Mouse (Mus musculus) heart, adult 11 months (tissue): ENCODE data around the gene Oaz2.
"Not testable (repeated sequence)": the region's sequence is repeated elsewhere in the genome, so short reads cannot be mapped to it uniquely, and the experiment has no call there.

ENCODE experiments used
- DNase-seq: peaks from one replicate; pipeline ENCODE4 v3.0.0; 2022

Gene Oaz2

GRCm38 (mm10) chr9:65667701-65668100 lies at the start of gene Oaz2:
Gene Oaz2, plus strand, starts transcription at chr9:65668001.
- DNase-seq: no peak

- DNase-seq: no peak
Measured at GRCm38 (mm10) chr9:65619311-65619710, 48.5 kb upstream of the Oaz2 start.

DNA sequence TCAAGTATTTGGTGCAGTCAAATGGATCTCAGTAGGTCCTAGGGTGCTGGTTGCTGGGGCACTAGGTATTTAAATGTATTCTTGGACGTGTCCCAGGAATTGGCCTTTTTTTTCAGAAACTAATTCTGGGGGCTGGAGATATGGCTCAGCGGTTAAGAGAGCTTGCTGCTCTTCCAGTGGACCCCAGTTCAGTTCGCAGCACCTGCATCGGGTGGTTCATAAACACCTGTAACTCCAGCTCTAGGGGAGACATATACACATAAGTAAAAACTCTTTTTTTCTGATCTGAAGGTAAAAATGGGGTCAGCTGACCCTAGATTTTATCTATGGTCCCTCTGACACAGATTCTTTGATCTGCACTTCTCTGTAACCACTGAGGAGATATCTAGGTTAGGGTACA lies 46.6 kb upstream of the Oaz2 start:
- DNase-seq: no peak

- DNase-seq: no peak
Measured at GRCm38 (mm10) chr9:65621666-65622065, 46.1 kb upstream of the Oaz2 start.

DNA sequence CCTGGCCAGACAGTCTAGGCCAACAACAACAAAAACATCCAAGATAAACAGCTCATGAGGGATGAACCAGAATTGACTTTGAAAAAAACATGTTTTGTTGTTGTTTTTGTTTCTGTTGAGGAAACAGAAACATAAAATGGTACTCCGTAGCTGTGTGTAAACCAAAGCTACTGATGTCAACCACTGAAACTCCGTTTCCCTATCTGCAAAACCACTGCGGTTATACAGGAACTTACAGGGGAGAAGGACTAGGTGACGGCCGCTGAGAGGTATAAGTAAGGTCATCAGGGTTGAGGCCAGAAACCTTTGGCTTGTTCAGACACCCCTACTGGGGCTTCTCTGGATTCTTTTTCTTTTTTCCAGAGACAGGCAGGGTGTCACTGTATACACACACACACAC lies 45.0 kb upstream of the Oaz2 start:
- DNase-seq: no peak

DNA sequence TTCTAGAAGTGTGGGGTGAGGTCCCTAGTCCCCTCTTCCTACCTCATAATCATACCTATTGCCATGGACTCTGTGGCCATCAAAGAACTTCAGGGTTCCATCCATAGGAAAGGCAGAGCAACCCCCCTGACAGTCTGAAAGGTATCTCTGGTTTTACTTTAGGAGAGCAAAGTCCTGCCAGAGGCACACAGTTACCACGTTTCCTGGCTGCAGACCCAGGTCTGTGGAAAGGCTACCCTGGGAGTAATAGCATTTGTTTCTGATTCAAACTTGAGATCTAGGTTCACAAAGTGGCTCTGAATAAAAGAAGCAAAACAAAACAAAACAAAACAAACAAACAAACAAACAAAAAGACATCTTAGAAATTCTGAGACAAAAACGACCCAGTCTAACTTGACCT lies 43.5 kb upstream of the Oaz2 start:
- DNase-seq: no peak

GRCm38 (mm10) chr9:65629025-65629766 lies 38.6 kb upstream of the Oaz2 start, which contains the start of gene Rbpms2:
Gene Rbpms2, plus strand, starts transcription at chr9:65629648.
- peak; percentile 95 for DNase-seq

- DNase-seq: peak; percentile 97
Measured at GRCm38 (mm10) chr9:65629767-65630630, 37.8 kb upstream of the Oaz2 start.

DNA sequence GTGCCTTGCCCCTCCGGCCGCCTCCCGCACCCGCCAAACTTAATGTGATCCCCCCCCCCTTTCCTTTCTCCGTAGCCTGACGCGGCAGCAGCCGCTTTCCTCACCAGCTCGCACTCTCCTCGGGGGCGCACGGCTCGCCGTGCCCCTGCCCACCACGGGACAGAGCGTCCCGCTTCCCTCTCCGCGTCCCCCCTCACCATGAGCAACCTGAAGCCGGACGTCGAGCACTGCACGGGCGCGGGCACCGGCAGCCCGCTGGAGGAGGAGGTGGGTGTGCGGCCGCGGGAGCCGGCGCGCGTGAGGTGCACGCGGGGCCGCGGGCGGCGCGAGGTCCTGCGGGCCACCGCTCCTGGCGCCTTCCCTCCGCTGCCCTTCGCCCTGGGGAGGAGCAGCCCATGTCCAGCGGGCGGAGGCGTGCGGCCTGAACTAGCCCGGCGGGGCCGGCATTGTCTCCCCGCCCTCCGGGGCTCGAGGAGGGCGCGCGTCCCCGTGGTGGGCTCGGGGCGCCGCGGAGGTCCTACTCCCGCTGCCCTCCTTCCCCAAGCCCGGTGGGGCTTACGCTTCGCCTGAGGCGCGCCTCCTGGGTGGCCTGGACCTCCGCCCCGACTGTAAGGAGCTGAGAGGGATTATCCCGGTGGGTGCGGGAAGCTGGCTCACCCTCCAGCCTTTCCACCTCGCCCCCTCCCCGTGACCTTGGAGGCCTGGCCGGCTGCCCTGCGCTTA lies 37.0 kb upstream of the Oaz2 start:
- DNase-seq: peak; percentile 95

GRCm38 (mm10) chr9:65631354-65632021 lies 36.3 kb upstream of the Oaz2 start:
- peak; percentile 90 for DNase-seq

GRCm38 (mm10) chr9:65635766-65636165 lies 32.0 kb upstream of the Oaz2 start:
- DNase-seq: no peak

GRCm38 (mm10) chr9:65636926-65637325 lies 30.9 kb upstream of the Oaz2 start:
- no peak for DNase-seq

- DNase-seq: no peak
Measured at GRCm38 (mm10) chr9:65639065-65639464, 28.7 kb upstream of the Oaz2 start.

DNA sequence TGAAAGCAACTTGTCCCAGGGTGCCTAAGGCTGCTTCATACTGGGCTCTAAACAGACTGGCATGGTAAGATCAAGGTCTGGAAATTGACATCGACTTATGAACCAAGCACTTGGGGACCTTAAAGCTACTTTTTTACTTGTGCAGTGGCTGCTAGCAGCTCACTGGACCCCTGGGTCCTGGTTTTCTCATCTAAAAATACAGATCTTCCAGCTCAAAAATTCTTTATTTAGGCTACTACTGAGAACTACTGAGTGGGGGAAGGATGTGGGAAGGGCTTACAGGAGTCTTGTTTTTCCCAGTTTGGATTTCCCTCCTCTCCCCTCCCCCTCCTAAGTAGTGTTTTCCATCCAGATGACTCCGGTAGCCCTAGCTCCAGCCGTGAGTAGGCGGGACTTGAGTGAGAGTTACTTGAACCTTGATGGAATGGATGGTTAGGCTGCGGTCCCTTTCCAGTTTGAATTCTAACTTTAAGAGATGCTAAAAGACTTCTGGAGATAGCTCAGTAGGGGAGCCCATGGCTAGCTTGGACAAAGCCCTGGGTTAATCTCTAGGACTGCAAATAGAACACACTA lies 26.9 kb upstream of the Oaz2 start:
- DNase-seq: no peak

GRCm38 (mm10) chr9:65641446-65642052 lies 26.3 kb upstream of the Oaz2 start:
- no peak for DNase-seq

- DNase-seq: no peak
Measured at GRCm38 (mm10) chr9:65642546-65642945, 25.3 kb upstream of the Oaz2 start.

DNA sequence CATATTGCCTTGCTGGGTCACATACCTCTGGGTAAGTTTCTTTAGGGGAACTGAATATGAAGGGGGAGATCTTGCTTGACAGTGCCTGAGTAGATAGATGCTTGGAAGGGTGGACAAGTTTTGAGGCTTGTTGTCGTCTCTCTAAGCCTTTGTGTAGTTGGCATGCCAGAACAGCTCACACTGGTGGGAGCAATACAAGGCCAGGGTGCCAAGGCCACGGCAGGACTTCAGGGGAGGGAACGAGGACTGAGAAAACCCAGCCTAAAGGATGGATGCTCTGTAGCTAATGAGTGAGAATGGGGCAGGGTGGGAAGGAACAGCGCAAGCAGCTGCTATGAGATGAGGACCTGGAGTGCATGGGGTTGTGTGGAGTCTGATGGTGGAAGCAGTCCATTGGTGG lies 22.8 kb upstream of the Oaz2 start:
- no peak for DNase-seq

GRCm38 (mm10) chr9:65645984-65646383 lies 21.8 kb upstream of the Oaz2 start:
- peak; percentile 96 for DNase-seq

DNA sequence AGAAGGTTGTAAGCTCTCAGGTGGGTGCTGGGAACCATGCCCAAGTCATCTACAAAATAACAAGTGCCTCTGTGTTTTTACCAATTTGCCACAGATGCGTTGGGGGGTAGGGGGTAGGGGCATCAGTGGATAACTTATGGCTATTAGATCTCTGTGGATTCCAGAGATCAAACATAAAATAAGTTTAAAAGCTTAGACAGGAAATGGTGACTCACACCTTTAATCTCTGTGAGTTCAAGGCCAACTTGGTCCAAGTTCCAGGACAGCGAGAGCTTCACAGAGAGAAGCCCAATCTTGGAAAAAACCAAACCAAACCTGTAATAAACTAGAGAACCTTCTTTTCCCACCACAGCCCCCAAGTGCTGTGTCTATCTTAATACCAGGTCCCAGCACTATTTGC lies 21.0 kb upstream of the Oaz2 start:
- no peak for DNase-seq

DNA sequence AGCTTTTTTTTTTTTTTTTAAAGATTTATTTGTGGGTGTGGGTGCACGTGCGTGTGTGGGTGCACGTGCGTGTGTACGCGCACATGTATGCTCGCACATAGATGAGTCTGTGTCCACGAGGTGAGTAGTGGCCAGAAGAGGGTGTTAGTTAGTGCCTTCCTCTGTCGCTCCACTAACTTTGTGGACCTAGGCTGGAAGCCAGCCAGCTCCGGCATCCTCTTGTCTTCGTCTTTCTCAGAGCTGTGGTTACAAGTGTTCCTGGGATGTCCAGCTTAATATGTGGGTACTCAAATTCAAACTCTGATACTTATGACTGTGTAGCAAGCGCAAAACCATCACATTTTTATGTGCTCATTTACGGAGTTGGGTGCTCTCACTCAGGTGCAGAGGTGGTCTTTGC lies 19.1 kb upstream of the Oaz2 start:
- DNase-seq: no peak

DNA sequence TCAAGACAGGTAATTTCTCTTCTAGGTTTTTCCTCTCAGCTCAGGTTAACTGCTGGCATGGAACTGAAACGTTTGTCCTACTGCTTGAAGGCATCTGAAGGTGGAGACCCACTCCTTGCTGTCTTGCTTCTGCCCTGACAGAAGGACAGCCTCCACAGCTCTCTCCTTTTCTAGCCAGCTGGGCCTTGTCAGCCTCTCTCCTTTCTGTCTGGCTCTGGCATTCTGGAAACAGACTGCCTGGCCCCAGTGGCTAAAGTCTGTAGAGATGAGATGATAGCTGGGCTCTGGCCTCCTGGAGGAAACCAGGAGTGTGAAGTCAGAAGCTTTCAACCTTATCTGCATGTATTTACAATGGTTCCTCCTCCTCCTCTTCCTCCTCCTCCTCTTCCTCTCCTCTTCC lies 17.8 kb upstream of the Oaz2 start:
- no peak for DNase-seq

- not testable (repeated sequence) for DNase-seq
Measured at GRCm38 (mm10) chr9:65651957-65652356, 15.8 kb upstream of the Oaz2 start.
